Mouse (Mus musculus) left cerebral cortex, adult 2 months (tissue): ENCODE results near the gene Gnl2. TPM values are rescaled to one million over a fixed set of nuclear protein-coding genes. Genes with fewer than 3 reads are reported as not detected.
A peak's percentile ranks its signal among the peaks of the same experiment; 100 is the strongest.

Source experiments
- DNase-seq, 2 experiments: peaks; one replicate each; pipeline ENCODE4 v3.0.0; 2021 to 2022; ENCODE audit warnings: low spot score in 2 of 2, mixed read lengths in 1 of 2; ENCODE audit errors: extremely low spot score in 1 of 2
- H3K27ac ChIP-seq: fragments of 200-600 bp; 2 replicates; pipeline ENCODE4 v1.8.1; 2022
- H3K4me3 ChIP-seq: fragments of 200-600 bp; 2 replicates; pipeline ENCODE4 v1.8.1; 2022
- CTCF ChIP-seq: fragments of 200-600 bp; IDR thresholded peaks from 2 replicates; pipeline ENCODE4 v1.8.1; 2022; ENCODE audit warnings: antibody characterized with exemption, mild to moderate bottlenecking, moderate library complexity
- intact Hi-C: fragments of 180-260 bp; cut with DNase I; formaldehyde crosslinking; loops from one replicate; pipeline ENCODE4 v1.15.1; 2025
- total RNA-seq, 2 experiments: library from RNA; stranded (reverse); gene quantifications; 2 replicates each; pipeline ENCODE4 v1.2.3; 2021

Gnl2 gene
- total RNA-seq, 2 experiments from 2014 or later, result 61.3 to 65.5 TPM

GRCm38 (mm10) chr4:124985671-124986602 lies 30.4 kb upstream of the Gnl2 start, which contains the start of gene Rspo1:
Gene Rspo1, plus strand, starts transcription at chr4:124986430.
- intact Hi-C loops, result loop anchor here (2.0 kb wide), 1 partner anchor 35 kb away; no protein-coding TSS in a partner anchor
- no peak for TF ChIP-seq CTCF
- H3K4me3 ChIP-seq, result peak within 1 kb of the TSS; percentile 39
- peak within 1 kb of the TSS; percentile 25 for H3K27ac ChIP-seq
- DNase-seq, result no peak

GRCm38 (mm10) chr4:124986739-124987710 lies 29.4 kb upstream of the Gnl2 start:
- no peak for DNase-seq
- H3K27ac ChIP-seq, result no peak overlapping the region
- TF ChIP-seq CTCF, result no peak
- intact Hi-C loops, result no loop called here
- peak overlapping the region; percentile 39 for H3K4me3 ChIP-seq

- intact Hi-C loops, result no loop called here
- Histone ChIP-seq H3K4me3 (no peak overlapping the region; the same call in 1 of the 2 replicates), H3K27ac (no peak overlapping the region)
- DNase-seq, result no peak
- no peak for TF ChIP-seq CTCF
Observed at GRCm38 (mm10) chr4:124987711-124988097, 28.7 kb upstream of the Gnl2 start.

GRCm38 (mm10) chr4:124988382-124988781 lies 28.0 kb upstream of the Gnl2 start:
- Histone ChIP-seq H3K27ac (no peak overlapping the region), H3K4me3 (no peak overlapping the region)
- intact Hi-C loops, result no loop called here
- TF ChIP-seq CTCF, result no peak
- no peak for DNase-seq

GRCm38 (mm10) chr4:124989787-124990253 lies 26.6 kb upstream of the Gnl2 start:
- Histone ChIP-seq H3K27ac (no peak overlapping the region), H3K4me3 (no peak overlapping the region)
- intact Hi-C loops, result no loop called here
- no peak for DNase-seq
- TF ChIP-seq CTCF, result no peak

GRCm38 (mm10) chr4:124990325-124990724 lies 26.1 kb upstream of the Gnl2 start:
- DNase-seq, result no peak
- intact Hi-C loops, result no loop called here
- H3K27ac ChIP-seq, result no peak overlapping the region
- H3K4me3 ChIP-seq, result no peak overlapping the region
- no peak for TF ChIP-seq CTCF

- TF ChIP-seq CTCF, result no peak
- no peak overlapping the region for H3K4me3 ChIP-seq
- intact Hi-C loops, result no loop called here
- no peak for DNase-seq
- H3K27ac ChIP-seq, result no peak overlapping the region
Observed at GRCm38 (mm10) chr4:124997479-124998147, 18.8 kb upstream of the Gnl2 start.

GRCm38 (mm10) chr4:124999548-124999947 lies 16.8 kb upstream of the Gnl2 start:
- H3K27ac ChIP-seq, result no peak overlapping the region
- DNase-seq, result no peak
- intact Hi-C loops, result no loop called here
- TF ChIP-seq CTCF, result no peak
- H3K4me3 ChIP-seq, result no peak overlapping the region

- intact Hi-C loops, result no loop called here
- DNase-seq, result no peak
- no peak for TF ChIP-seq CTCF
- Histone ChIP-seq H3K4me3 (no peak overlapping the region), H3K27ac (no peak overlapping the region)
Observed at GRCm38 (mm10) chr4:125002978-125003377, 13.4 kb upstream of the Gnl2 start.

GRCm38 (mm10) chr4:125004886-125005285 lies 11.5 kb upstream of the Gnl2 start:
- intact Hi-C loops, result no loop called here
- Histone ChIP-seq H3K4me3 (no peak overlapping the region), H3K27ac (no peak overlapping the region)
- DNase-seq, result no peak
- no peak for TF ChIP-seq CTCF

- Histone ChIP-seq H3K4me3 (no peak overlapping the region), H3K27ac (no peak overlapping the region)
- DNase-seq, result no peak
- intact Hi-C loops, result no loop called here
- no peak for TF ChIP-seq CTCF
Observed at GRCm38 (mm10) chr4:125007460-125007859, 8.9 kb upstream of the Gnl2 start.
